Mouse (Mus musculus) WW6 (cell line): ENCODE measurements around the gene Rps29.

Source experiments
- DNase-seq: peaks from one replicate; pipeline ENCODE4 v3.0.0-alpha.2; 2013; ENCODE audit warnings: low read depth, low spot score

Rps29 gene

GRCm38 (mm10) chr12:69130486-69130885 is 28.5 kb downstream of the Rps29 start:
- DNase-seq = no peak

- DNase-seq = peak; percentile 31
Observed at GRCm38 (mm10) chr12:69129634-69130310, 29.2 kb downstream of the Rps29 start.

DNA sequence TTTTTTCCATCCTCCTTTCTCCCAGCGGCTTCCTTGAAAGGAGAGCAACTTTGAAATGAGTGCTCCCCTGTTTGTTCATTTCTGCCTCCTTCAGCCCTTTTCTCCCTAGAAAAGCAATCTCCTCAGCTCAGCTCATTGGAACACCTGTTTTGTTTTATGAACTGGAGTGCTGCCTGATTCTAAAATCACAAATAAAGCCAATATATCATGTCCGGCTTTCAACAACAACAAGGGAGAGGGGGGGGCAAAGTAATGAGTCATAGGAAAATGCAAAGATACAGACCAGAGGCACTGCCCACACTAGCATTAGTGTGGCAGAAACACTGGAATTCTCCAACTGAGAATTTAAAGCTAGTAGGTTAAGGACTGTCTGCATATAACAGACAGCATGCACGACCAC is 31.4 kb downstream of the Rps29 start:
- DNase-seq = no peak

DNA sequence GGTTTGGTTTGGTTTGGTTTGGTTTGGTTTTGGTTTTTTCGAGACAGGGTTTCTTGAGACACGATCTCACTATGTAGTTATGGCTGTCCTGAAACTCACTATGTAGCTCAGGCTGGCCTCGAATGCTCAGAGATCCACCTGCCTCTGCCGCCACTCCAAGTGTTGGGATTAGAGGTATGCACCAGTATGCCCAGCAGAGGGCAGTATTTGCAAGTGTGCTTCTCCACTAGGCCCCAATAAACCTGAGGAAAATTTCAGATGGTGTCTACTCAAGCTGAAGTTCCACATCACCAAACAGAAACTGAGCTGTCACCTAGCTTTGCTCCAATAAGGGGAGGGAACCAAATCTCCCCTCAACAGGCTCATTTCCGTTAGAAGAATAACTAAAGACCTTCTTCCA is 31.8 kb downstream of the Rps29 start:
- peak; percentile 40 for DNase-seq

GRCm38 (mm10) chr12:69125066-69125465 is 33.9 kb downstream of the Rps29 start:
- no peak for DNase-seq

GRCm38 (mm10) chr12:69122801-69123200 is 36.2 kb downstream of the Rps29 start:
- DNase-seq = no peak

GRCm38 (mm10) chr12:69119908-69120307 is 39.1 kb downstream of the Rps29 start:
- no peak for DNase-seq
